Mouse (Mus musculus) liver, adult 2 months (tissue): ENCODE results near the gene Acox3.

Experiments used
- CTCF ChIP-seq: fragments of 200-500 bp; IDR thresholded peaks from 2 replicates; pipeline ENCODE4 v1.5.1; 2011; ENCODE audit warnings: low read depth, low read length, control low read depth
- POLR2A ChIP-seq: fragments of 200-500 bp; IDR thresholded peaks from 2 replicates; pipeline ENCODE4 v1.6.1; 2011; ENCODE audit warnings: low read length, control low read depth; ENCODE audit not compliant: insufficient read depth; ENCODE audit errors: extremely low read depth

GRCm38 (mm10) chr5:35636016-35636415, 53.2 kb downstream of the Acox3 start:
- TF ChIP-seq POLR2A, result no peak
- no peak for TF ChIP-seq CTCF
